Mouse (Mus musculus) fibroblast of lung, adult 2 months (primary cell): ENCODE data around the gene Arpp19.

Source experiments
- DNase-seq: peaks from one replicate; pipeline ENCODE4 v3.0.0-alpha.2; 2011; ENCODE audit warnings: low read depth

The Arpp19 gene

DNA sequence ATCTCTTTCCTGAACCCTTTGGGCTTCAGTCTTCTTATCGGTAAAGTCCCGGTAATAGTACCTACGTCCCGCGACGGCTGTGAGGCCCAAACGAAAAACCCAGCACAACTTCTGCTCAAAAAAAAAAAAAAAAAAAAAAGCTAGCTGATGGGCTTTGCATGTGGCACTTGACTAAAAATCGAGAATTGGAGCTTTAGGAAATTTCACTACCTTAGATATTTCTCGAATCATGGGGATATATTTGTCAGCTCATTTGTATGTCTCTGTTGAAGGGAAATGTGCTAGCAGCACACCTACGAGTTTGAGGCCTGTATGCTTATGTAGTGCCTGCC lies 909 bp downstream of the Arpp19 start:
- DNase-seq, result no peak

DNA sequence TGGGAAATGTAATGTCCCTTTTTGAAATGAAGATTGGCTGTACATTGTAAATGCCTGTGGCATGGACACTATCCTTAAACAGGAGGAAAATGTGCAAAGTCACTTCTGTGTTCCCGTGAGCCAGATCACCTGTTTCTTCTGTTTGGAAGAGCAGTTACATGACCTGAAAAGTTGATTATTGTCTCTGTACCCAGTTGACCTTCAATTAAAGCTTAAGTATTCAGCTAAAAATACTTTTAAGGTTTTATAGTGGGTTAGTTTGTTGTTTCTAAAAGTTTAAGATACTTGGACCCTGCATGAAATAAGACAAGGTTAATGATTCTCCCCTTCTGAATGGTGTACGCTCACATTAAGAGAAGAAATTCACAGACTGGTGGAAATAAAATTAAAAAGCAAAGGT lies 3.2 kb downstream of the Arpp19 start:
- DNase-seq, result no peak

DNA sequence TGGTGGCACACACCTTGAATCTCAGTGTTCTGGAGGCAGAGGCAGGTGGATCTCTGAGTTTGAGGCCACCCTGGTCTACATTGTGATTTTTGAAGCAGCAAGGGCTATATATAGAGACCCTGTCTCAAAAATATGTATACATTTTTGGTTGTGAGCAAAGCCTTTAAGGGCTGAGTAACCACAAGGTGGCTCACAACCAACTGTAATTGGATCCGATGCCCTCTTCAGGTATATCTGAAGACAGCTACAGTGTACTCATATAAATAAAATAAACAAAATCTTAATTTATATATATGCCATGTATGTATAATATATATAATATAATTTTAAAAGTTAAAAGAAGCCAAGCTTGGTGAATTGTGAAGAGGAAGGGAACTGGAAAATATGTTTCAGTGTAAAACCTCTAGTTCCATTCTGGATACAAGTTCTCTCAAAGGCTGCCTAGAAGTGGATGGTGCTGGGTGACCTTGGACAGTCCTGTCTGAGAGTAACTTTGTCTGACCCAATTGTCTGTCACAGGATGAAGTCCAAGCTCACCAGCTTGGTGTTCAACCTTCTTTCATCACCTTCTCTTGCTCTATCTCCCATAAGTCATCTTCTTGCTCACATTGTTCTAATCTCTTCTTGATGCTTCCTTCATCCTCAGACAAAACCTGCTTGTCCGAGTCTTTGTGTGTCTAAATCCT lies 4.6 kb downstream of the Arpp19 start:
- no peak for DNase-seq

DNA sequence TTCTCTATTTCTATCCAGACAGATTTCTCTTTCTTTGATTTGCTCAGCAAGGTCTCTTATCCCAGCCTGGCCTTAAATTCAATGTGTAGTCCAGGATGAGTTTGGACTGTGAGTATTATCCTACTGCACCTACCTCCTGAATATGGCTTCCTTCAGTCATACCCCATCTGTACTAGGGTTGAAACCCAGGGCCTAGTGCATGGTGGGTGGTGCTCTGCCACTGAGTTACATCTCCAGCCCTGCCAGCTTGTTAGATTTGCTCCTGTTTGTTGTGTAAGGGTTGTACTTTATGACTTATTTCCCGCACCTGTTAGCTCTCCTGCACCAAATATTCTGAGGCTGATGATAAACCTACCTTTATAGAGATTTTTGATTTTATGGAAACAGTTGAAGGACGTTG lies 5.8 kb downstream of the Arpp19 start:
- DNase-seq, result no peak

DNA sequence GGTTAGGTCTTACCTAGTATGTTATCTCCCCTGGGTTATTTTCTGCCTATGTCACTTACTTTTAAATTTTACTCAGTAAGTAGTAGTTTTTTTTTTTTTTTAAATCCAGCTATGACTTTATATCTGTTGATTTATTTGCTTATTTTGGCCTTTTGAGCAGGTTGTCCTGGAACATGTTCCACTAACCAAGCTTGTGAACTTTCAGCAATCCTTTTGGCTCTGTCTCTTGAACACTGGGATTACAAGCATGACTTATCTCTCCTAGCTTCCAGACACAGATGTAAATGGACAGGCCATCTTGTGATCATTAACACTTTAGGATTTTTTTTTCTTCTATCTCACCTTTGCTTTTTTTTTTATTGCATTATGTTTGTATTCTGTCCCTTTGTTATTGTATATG lies 9.7 kb downstream of the Arpp19 start:
- DNase-seq, result no peak

DNA sequence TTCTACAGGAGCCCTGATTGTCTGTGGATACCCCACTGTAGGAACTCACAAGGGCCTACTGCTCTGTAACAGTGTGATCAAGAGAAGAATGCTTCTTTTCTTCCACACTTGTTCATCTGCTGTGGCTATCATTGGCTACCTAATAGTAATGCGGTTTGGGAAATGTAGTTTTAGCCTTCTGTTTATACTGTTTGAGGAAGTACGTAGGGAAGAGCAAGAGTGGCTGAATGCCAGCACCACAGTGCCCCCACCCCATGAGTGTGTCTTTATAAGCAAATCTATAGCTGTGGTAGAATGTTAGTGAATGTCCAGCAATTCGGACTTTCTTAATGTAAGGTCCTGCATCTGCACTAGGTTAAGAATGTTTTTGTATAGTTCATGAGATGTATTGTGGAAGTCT lies 11.7 kb downstream of the Arpp19 start:
- DNase-seq, result no peak

DNA sequence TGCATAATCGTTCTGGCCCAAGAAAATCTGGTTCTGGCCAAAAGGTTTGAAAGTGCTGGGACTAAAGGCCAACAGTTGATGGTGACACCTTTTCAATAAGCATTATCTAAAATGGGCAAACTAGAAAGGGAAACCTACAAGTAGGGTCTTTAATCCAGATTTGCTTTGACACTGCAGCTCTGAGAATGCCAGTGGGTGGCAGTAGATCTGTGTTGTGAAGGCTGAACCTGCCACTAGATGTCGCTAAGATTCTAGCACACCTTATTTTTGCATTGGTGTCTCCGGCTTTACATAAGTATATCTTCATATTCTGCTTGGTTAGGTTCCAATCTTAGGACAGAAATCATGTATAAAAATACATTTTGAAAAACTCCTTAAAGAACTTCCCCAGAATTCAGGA lies 12.6 kb downstream of the Arpp19 start:
- DNase-seq, result no peak

DNA sequence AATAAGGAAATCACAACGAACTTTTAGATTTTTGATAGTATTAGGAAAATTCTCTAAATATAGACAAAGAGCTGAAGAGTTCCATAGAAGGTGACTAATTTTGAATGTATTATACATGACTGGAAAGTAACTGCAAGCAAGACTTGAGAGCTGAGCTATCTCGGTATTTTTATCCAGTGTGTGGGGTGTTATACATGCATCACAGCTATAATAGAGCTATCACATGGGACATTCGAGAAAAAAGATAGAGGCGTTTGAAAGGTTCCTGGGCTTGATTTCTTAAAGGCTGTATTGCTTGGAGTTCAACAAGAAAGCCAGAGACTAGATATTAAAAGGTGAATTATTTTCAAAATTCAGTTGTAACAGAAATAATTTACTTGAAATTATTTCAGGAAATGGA lies 14.4 kb downstream of the Arpp19 start:
- DNase-seq, result no peak

DNA sequence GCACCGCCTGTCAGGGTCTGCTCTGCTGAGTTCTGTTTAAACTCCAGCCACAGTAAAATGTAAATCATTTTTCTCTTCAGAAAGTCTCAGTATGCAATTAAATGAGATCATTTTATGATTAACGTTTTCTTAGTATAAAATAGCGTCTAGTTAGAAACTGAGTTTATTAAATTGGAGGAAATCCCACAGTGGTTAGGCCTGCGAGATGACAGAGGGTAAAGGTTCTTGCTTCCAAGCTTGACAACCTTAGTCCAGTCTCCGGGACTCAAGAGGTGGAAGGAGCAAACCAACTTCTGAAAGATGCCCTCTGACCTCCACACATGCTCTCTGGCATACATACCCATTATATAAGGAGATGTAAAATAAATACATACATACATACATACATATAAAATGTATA lies 17.6 kb downstream of the Arpp19 start:
- no peak for DNase-seq

DNA sequence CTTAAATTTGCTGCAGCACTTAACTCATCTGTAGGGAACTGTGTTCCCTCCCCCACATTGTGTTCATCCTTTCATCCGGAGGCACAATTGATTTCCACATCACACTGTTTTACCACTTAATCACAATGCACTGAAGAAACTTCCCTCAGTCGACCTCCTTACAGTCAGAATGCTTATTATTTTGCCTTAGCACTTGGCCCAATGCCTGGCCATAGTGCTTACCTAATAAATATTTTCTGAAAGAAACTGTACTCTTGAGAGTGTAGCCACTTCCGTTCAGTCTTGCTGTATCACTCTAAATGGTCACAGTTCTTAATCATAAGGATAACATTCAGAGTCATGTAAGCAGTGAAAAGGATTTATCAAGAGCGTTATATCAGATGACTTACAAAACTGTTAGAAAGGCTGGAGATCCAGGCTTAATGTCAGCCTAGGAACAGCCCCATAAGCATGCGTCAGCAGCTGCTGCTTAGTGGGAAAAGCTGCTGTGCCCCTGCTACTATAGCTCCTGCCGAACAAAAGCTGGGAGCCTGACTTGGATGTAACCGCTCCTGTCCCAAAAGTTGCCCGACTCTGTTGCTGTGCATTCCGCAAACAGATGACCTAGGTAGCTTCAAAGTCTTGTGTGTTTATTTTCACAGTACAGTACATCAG lies 27.4 kb downstream of the Arpp19 start:
- no peak for DNase-seq

DNA sequence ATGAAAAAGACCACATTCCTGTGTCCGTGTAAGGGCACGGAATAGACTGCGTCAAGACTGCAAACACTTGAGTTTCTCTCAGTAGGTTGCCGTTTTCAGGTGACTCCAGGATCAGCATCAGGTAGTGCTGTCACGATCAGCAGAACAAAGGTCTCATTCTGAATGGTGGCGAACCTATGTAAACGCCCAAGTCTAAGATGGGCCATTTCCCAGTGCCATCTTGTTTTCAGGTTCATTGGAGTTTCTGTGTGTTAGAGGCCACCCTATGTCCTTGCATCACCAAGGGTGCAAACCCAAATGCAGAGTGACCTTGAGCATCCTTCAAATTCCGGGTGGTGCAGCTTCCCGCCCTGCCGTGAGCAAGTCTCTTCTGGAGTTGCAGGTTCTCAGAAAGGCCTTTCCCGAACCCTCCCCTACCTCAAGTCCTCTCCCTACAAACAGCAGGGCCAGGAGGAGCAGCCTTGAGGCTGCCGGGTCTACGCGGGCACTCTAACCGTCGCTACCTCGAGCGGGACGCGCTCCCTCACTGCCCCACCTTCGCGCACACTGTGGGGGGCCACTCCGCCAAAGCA lies 33.1 kb downstream of the Arpp19 start, which contains the start of gene Myo5a:
Gene Myo5a (plus strand): TSS at position 559 of the 572 bp plus-strand sequence.
- DNase-seq, result no peak

DNA sequence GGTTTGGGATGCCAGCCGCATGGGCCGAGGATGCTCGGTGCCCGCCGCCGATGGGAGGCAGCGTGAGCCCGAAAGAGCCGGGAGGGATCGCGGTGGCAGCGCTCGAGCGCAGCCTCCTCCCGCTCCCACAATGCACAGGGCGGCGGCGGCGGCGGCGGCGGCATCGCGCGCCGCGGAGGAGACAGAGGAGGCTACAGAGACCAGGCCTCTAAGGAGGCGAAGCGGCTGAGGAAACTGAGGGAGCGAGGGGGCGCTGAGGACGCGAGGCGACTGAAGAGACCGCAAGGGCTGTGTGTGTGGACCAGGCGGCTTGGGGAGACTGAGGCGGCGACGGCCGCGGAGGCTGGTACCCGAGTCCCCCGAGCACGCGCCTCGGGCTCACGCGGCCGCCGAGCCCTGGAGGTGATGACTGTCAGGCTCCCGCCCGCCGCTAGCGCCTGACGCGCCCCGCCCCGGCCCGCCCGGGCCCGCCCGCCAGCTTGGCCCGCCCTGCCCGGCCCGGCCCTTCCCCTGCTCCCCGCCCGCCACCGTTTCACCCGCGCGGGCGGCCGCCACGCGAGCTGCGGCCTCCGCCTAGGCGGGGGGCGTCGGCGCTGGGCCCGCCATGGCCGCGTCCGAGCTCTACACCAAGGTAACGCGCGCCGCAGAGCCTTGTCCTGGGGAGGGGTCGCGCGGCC lies 33.8 kb downstream of the Arpp19 start:
- DNase-seq, result peak; percentile 43

DNA sequence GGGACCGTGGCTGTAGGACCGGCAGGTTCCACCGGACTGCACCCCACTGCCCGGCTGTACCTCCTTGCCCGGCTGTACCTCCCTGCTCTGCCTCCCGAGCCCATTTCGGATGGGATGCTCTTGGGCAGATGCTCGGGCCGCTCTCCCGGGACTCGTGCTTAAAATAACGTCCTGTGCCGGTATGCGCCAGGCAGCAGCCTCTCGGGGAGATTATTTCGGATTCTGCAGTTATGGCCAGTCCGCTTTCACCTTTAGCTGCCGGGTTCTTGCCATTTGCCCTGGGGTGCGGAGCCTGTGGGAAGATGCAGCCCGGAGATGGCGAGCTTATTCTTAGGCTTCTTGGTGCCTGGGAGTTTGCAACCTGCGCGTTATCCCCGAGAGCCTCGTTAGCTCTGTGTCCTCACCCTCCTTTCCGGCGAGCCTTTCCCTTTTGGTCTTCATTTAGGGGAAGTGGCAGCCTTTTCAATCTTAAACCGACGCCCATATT lies 34.3 kb downstream of the Arpp19 start:
- no peak for DNase-seq

DNA sequence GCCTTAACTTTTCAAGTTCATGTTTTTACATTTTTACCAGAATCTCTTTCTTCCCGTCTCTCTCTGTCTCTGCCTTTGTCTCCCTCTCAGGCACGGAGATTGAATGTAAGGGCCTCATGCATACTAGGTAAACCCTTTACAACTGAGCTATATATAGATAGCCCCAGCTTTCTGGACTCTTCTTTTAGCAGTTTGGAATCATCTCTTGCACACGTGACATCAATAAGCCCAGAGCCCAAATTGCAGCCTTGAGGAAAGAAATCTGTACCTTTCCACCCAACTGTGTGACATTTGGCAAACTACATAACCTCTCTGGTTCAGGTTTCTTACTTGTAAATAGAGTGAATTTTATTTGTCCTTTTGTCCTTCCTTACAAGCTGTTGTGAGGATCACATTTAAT lies 34.9 kb downstream of the Arpp19 start:
- no peak for DNase-seq

DNA sequence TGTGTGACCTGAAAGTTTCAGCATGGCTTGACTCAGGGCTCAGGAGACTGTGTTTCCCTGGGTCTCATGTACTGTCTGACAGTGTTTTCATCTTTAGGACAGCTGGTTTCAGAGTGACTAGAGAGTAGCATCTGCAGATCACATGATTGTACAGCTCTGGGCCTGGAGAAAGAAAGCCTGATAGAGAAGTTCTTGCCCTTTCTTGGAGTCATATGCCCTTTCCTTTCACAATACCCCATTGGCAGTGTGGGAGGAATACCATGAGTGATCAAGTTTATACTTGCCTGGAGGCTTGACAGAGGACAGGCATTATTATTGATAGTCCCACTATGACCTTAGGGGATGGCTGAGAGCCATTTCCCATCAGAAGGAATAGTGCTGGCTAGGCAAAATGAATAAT lies 39.8 kb downstream of the Arpp19 start:
- DNase-seq, result no peak

DNA sequence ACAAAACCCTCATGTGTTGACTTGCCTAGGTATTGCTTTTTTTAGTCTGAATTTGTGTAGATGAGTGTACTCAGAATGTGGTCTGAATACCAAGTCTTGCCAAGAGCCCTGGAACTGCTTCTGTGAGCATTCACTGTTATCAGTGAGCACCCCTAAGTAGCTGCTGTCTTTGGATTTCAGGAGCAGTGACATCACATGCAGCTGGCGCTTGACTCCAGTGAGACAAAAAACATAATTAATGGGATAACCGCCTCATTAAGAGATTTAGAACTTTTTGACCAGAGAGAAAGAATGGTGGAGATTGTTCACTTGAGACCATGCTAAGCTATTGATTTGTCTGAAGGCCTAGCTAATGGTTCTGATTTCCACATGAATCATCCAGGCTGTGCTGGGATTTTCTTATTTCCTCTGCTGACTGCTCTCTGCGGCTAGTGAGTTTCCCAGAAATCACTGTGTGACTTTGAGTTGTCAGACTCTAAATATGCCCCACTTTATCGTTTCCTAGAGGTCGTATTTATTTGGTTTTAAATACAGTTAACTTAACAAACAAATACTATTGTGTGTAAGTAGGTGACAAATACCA lies 47.9 kb downstream of the Arpp19 start:
- DNase-seq, result no peak

DNA sequence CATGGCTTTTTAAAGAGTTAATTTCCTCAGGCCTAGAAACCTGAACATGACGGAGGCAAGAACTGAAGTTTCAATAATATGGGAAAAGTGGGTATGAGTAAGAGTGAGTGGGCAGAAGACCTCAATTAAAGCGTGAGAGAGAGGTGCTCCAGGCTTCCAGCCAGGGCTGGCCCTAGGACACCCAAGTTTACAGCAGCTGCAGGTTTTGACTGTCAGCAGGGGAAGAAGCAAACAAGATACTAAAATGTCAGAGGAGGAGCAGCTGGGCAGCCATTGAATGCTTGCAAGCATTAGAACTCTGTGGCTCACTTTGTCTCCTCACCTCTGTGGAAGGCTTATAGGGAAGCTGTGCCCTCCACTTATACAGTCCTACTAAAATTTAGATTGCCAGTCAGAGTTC lies 50.4 kb downstream of the Arpp19 start:
- DNase-seq, result no peak

DNA sequence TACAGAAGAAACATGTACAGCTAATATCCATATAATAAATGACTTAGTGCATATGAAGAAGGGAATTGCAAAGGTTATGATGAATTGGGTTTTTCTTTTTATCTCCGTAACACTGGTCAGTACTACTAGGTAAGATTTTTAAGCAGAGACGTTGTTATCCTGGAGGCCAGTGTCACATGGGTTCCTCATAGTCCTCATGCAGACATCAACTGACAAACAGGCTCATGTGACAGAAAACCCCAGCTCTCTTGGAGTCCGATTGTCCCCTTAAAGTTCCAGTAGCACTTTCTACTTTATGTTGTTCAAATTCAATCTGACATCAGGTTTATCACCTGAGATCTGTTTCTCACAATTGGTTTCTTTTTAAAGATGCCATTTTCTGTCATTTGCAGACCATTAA lies 51.9 kb downstream of the Arpp19 start:
- DNase-seq, result no peak

DNA sequence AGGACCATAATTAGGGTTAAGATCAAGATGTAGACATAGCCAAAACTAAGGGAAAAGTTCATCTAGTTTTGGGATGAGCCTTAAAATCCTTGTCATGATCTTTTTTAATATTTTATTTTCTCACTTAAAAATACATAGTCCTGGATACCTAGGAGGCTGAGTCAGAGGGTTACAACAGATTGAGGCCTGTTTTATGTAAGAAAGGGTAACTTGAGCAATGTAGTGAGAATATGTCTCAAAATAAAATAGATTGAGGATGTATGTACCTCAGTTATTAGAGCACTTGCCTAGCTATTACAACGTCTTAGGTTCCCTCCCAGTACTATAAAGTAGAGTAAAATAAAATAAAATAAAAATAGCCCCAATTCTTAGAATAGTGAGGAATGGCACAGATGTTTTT lies 54.7 kb downstream of the Arpp19 start:
- DNase-seq, result no peak

DNA sequence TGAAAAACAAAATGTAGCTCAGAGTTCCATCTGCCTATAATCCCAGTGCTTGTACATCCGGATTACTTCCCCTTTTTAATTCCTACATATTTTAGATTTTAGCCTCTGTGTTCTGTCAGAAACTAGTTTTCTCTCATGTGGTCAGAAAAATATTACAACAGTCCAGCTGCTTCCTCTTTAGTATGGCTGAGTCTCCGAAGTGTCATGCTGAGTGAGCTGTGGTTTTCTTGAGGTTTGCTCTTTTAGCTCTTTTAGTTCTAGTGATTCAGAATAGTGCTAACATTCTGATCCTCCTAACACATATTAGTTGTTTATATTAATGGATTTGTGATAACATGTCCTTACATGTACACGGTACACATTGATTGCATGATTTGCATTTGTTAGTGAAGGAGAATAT lies 57.3 kb downstream of the Arpp19 start:
- DNase-seq, result no peak

DNA sequence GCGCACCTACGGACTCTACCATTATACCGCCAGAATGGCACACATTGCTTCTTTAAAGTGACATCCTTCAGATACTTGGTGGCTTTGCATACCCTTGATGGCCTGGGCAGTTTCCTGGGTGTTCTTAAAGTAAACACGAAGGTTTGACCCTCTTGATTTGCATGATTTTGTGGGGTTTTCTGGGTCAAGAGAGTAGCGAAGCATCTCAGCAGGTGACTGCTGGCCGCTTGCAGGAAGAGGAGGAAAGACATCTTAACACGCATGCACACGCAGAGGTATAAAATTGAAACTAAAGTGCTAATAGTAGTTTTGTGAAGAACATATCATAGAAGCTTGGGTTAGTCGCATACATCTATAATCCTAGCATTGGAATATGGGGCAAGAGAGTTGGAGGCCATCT lies 61.5 kb downstream of the Arpp19 start:
- DNase-seq, result no peak

DNA sequence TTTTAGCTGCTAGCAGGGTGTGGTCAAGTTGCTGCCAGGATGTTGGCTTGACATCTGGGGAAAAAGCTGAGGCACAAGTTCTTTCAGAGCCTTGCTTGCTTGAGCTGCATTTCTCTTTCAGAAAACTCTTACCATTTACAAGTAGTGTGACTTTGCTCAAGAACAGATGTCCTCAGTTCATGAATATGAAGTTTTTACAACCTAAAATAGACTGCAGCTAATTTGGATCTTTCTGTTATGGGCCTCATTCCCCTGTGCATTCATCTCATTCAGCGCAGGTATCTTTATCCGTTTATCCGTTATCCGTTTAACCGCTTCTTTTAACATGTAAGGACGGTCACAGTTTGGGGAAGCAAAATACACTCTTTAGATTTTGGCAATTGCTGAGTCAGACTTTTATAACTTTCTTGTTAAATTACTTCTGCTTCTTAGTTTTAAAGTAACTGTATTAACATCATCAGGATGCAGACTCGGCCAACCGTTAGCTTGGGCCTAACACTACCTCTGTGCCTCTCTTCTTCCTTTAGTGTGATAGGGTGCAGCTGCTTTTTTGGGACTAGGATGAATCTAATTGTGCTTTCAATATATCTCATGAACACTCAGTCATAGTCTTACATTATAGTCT lies 62.9 kb downstream of the Arpp19 start:
- no peak for DNase-seq
